Mouse (Mus musculus): ENCODE results near the gene Ces2h. TPM values are rescaled to one million over a fixed set of nuclear protein-coding genes. Genes with fewer than 3 reads are reported as not detected.

The Ces2h gene
- total RNA-seq, 2 experiments from 2014 or later: not detected

DNA sequence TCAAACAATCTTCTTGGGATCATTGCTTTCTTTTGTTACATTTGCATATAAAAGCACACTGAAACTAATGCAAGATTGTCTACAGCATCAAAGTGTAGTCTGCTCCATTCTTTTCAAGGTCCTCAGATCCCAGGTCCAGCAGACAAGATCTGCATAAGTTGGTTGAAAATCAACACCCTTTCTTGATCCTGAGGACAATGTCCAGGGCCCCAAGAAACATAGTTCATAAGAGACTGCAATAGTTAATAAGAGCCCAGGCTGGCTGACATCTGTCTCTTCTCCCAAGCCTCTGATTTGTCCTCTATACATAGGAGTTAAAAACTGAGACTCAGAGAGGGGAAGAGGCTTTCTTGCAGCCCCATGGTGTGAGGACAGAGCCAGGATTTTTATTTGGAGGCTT, 68.3 kb downstream of the Ces2h start:
- ATAC-seq (replicated peaks; ENCODE audit: low FRiP score, low TSS enrichment, poor library complexity, severe bottlenecking): no peak

Other genes with a start within 250 kb of the Ces2h start
- gene Ces2b, start 169.3 kb upstream of the Ces2h start, total RNA-seq (2014; fragmentation: Nextera tagmentation): not detected in 2 replicates
- not detected in 2 replicates for gene Ces2b, start 169.3 kb upstream of the Ces2h start, total RNA-seq (2017)
- gene Ces2c, start 153.8 kb upstream of the Ces2h start, total RNA-seq (2014; fragmentation: Nextera tagmentation): not detected in 2 replicates
- not detected in 2 replicates for gene Ces2c, start 153.8 kb upstream of the Ces2h start, total RNA-seq (2017)
- gene Ces2e, start 74.6 kb upstream of the Ces2h start, total RNA-seq (2014; fragmentation: Nextera tagmentation): not detected in 2 replicates
- not detected in 2 replicates for gene Ces2e, start 74.6 kb upstream of the Ces2h start, total RNA-seq (2017)
- gene Ces2f, start 53.5 kb upstream of the Ces2h start, total RNA-seq (2014; fragmentation: Nextera tagmentation): not detected in 2 replicates
- gene Ces2f, start 53.5 kb upstream of the Ces2h start, total RNA-seq (2017): not detected in 2 replicates
- gene Ces2g, start 39.1 kb upstream of the Ces2h start, total RNA-seq (2014; fragmentation: Nextera tagmentation): 332 and 389 TPM in 2 replicates
- gene Ces2g, start 39.1 kb upstream of the Ces2h start, total RNA-seq (2017): 89.7 and 130 TPM in 2 replicates
- not detected in 2 replicates for gene Ces3a, start 47.7 kb downstream of the Ces2h start, total RNA-seq (2014; fragmentation: Nextera tagmentation)
- not detected in 2 replicates for gene Ces3a, start 47.7 kb downstream of the Ces2h start, total RNA-seq (2017)
- not detected in 2 replicates for gene Ces3b, start 82.9 kb downstream of the Ces2h start, total RNA-seq (2014; fragmentation: Nextera tagmentation)
- not detected in 2 replicates for gene Ces3b, start 82.9 kb downstream of the Ces2h start, total RNA-seq (2017)
- not detected in 2 replicates for gene Ces4a, start 130.9 kb downstream of the Ces2h start, total RNA-seq (2014; fragmentation: Nextera tagmentation)
- gene Ces4a, start 130.9 kb downstream of the Ces2h start, total RNA-seq (2017): not detected in 2 replicates
- gene Cbfb, start 169.8 kb downstream of the Ces2h start, total RNA-seq (2014; fragmentation: Nextera tagmentation): 29.5 and 34.0 TPM in 2 replicates
- 48.2 and 98.0 TPM in 2 replicates for gene Cbfb, start 169.8 kb downstream of the Ces2h start, total RNA-seq (2017)
- 22.9 and 24.2 TPM in 2 replicates for gene D230025D16Rik, start 224.3 kb downstream of the Ces2h start, total RNA-seq (2014; fragmentation: Nextera tagmentation)
- 11.3 and 15.1 TPM in 2 replicates for gene D230025D16Rik, start 224.3 kb downstream of the Ces2h start, total RNA-seq (2017)

Measured in megakaryocyte-erythroid progenitor cell, adult 5-6 weeks (primary cell).